Mouse (Mus musculus) cerebellum, postnatal 14 days (tissue): ENCODE measurements around the gene Shroom1.

Experiments used
- DNase-seq, 2 experiments: peaks; one replicate each; pipeline ENCODE4 v3.0.0; 2021; ENCODE audit warnings: mixed read lengths in 2 of 2

Shroom1 gene

DNA sequence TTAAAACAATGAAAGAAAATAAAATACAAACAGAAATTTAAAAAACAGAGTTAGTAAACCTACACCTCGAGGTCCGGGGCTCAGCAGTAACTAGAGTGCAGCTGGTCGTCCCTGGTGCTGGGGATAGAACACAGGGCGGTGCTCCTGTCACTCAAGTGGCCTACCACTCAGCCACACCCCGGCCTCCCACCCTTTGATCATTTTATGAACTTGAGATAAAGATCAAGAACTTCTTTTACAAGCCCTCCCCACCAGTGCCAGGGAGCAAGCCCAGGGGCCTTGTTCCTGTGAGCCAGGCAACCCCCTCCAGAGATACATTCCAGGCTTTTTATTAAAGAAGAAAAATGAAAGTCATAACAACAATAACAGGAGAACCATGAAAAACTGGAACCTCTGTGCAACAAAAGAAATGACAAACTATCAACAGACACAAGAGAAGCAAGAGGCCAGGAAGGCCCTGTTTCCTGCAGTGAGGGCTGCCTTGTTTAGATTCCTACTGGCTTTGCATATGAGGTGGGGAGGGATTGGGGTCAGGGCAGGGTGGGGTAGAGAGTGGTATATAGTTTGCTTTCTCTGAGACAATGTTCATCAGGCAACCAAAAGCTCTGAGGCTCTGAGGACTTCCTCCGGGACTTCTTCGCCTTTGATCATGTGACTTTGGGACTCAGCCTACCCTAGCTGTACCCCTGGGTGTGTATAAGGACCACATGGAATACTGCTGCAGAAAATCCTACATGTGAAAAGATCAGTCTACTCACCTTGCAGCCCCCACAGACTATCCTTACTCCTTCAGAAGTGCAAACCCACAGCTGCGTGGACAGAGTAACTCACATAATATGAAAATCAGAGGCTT lies 60.0 kb downstream of the Shroom1 start:
- DNase-seq, result no peak
